Mouse (Mus musculus): ENCODE measurements around the gene Ino80b. TPM values are rescaled to one million over a fixed set of nuclear protein-coding genes. Genes with fewer than 3 reads are reported as not detected.

Ino80b gene
- polyA plus RNA-seq, 2 experiments: 14.7 to 35.9 TPM

- peaks cover 38% of the 10 kb centered on the region for H3K4me1 ChIP-seq (ENCODE audit: control insufficient read depth, insufficient read depth, low read length)
- no peak for TF ChIP-seq POLR2A (IDR thresholded peaks at IDR 0.05; ENCODE audit: borderline replicate concordance, extremely low read depth, insufficient read depth, insufficient read length)
- DNase-seq (ENCODE audit: low spot score) (no peak), ATAC-seq (ENCODE audit: low FRiP score, low read depth) (no peak)
- H3K4me2 ChIP-seq (replicated peaks; ENCODE audit: low read depth, low read length, severe bottlenecking): peak overlapping the region; percentile 55
- H3K27me3 ChIP-seq (ENCODE audit: control insufficient read depth, insufficient read depth, low read length): no peaks in the 10 kb centered on the region
- 40% methylated on average over 4 of the region's 4 CpGs for WGBS
- no peak overlapping the region for H3K27ac ChIP-seq (replicated peaks; ENCODE audit: low read depth, low read length)
- H3K4me3 ChIP-seq (replicated peaks; ENCODE audit: low read length): peak overlapping the region; percentile 23; the same call in 1 of the 2 replicates
- H3K9ac ChIP-seq (ENCODE audit: low read depth, low read length, severe bottlenecking): peak overlapping the region; percentile 51
- H3K9me3 ChIP-seq (ENCODE audit: control insufficient read depth, low read length): no peaks in the 10 kb centered on the region
- peaks cover 21% of the 10 kb centered on the region for H3K36me3 ChIP-seq (ENCODE audit: control insufficient read depth, insufficient read depth, low read length)
Measured at GRCm38 (mm10) chr6:83141636-83142035, 16.4 kb upstream of the Ino80b start.

GRCm38 (mm10) chr6:83140044-83140443, 14.8 kb upstream of the Ino80b start:
- H3K27ac ChIP-seq (replicated peaks; ENCODE audit: low read depth, low read length): no peak overlapping the region
- 0 out of 2 replicates have a peak overlapping the region, but pooled peaks have one; percentile 90 for H3K4me2 ChIP-seq (replicated peaks; ENCODE audit: low read depth, low read length, severe bottlenecking)
- no peaks in the 10 kb centered on the region for H3K9me3 ChIP-seq (ENCODE audit: control insufficient read depth, low read length)
- peaks cover 11% of the 10 kb centered on the region for H3K36me3 ChIP-seq (ENCODE audit: control insufficient read depth, insufficient read depth, low read length)
- 86% methylated on average over 8 of the region's 8 CpGs for WGBS
- ATAC-seq (ENCODE audit: low FRiP score, low read depth): no peak
- no peak overlapping the region for H3K4me3 ChIP-seq (replicated peaks; ENCODE audit: low read length)
- no peak for TF ChIP-seq POLR2A (IDR thresholded peaks at IDR 0.05; ENCODE audit: borderline replicate concordance, extremely low read depth, insufficient read depth, insufficient read length)
- peaks cover 46% of the 10 kb centered on the region for H3K4me1 ChIP-seq (ENCODE audit: control insufficient read depth, insufficient read depth, low read length)
- DNase-seq (ENCODE audit: low spot score): no peak
- no peak overlapping the region for H3K9ac ChIP-seq (ENCODE audit: low read depth, low read length, severe bottlenecking)
- no peaks in the 10 kb centered on the region for H3K27me3 ChIP-seq (ENCODE audit: control insufficient read depth, insufficient read depth, low read length)

GRCm38 (mm10) chr6:83138056-83138455, 12.8 kb upstream of the Ino80b start:
- DNase-seq (ENCODE audit: low spot score) (peak; percentile 55), ATAC-seq (ENCODE audit: low FRiP score, low read depth) (peak; percentile 23; the same call in 1 of the 2 replicates)
- no peaks in the 10 kb centered on the region for H3K27me3 ChIP-seq (ENCODE audit: control insufficient read depth, insufficient read depth, low read length)
- H3K36me3 ChIP-seq (ENCODE audit: control insufficient read depth, insufficient read depth, low read length): peaks cover 6% of the 10 kb centered on the region
- H3K4me3 ChIP-seq (replicated peaks; ENCODE audit: low read length): peak overlapping the region; percentile 61
- peaks cover 50% of the 10 kb centered on the region for H3K4me1 ChIP-seq (ENCODE audit: control insufficient read depth, insufficient read depth, low read length)
- TF ChIP-seq POLR2A (IDR thresholded peaks at IDR 0.05; ENCODE audit: borderline replicate concordance, extremely low read depth, insufficient read depth, insufficient read length): no peak
- under 1% methylated on average over 11 of the region's 11 CpGs for WGBS
- peak overlapping the region; percentile 100 for H3K27ac ChIP-seq (replicated peaks; ENCODE audit: low read depth, low read length)
- peak overlapping the region; percentile 90 for H3K4me2 ChIP-seq (replicated peaks; ENCODE audit: low read depth, low read length, severe bottlenecking)
- H3K9me3 ChIP-seq (ENCODE audit: control insufficient read depth, low read length): no peaks in the 10 kb centered on the region
- peak overlapping the region; percentile 90 for H3K9ac ChIP-seq (ENCODE audit: low read depth, low read length, severe bottlenecking)

- no peak for TF ChIP-seq POLR2A (IDR thresholded peaks at IDR 0.05; ENCODE audit: borderline replicate concordance, extremely low read depth, insufficient read depth, insufficient read length)
- WGBS: 0% methylated on average over 12 of the region's 12 CpGs
- no peaks in the 10 kb centered on the region for H3K9me3 ChIP-seq (ENCODE audit: control insufficient read depth, low read length)
- peak overlapping the region; percentile 90 for H3K4me2 ChIP-seq (replicated peaks; ENCODE audit: low read depth, low read length, severe bottlenecking)
- peak overlapping the region; percentile 90 for H3K9ac ChIP-seq (ENCODE audit: low read depth, low read length, severe bottlenecking)
- ATAC-seq (ENCODE audit: low FRiP score, low read depth): peak; percentile 86
- peak overlapping the region; percentile 100 for H3K27ac ChIP-seq (replicated peaks; ENCODE audit: low read depth, low read length)
- no peaks in the 10 kb centered on the region for H3K27me3 ChIP-seq (ENCODE audit: control insufficient read depth, insufficient read depth, low read length)
- H3K36me3 ChIP-seq (ENCODE audit: control insufficient read depth, insufficient read depth, low read length): peaks cover 6% of the 10 kb centered on the region
- peak; percentile 90 for DNase-seq (ENCODE audit: low spot score)
- peak overlapping the region; percentile 61 for H3K4me3 ChIP-seq (replicated peaks; ENCODE audit: low read length)
- peaks cover 46% of the 10 kb centered on the region for H3K4me1 ChIP-seq (ENCODE audit: control insufficient read depth, insufficient read depth, low read length)
Measured at GRCm38 (mm10) chr6:83137576-83137950, 12.3 kb upstream of the Ino80b start.

GRCm38 (mm10) chr6:83136881-83137575, 11.8 kb upstream of the Ino80b start:
- H3K36me3 ChIP-seq (ENCODE audit: control insufficient read depth, insufficient read depth, low read length): peaks cover 3% of the 10 kb centered on the region
- no peaks in the 10 kb centered on the region for H3K9me3 ChIP-seq (ENCODE audit: control insufficient read depth, low read length)
- peaks cover 41% of the 10 kb centered on the region for H3K4me1 ChIP-seq (ENCODE audit: control insufficient read depth, insufficient read depth, low read length)
- H3K4me2 ChIP-seq (replicated peaks; ENCODE audit: low read depth, low read length, severe bottlenecking): peak overlapping the region; percentile 90
- DNase-seq (ENCODE audit: low spot score) (peak; percentile 89), ATAC-seq (ENCODE audit: low FRiP score, low read depth) (peak; percentile 88)
- peak overlapping the region; percentile 100 for H3K27ac ChIP-seq (replicated peaks; ENCODE audit: low read depth, low read length)
- WGBS: under 1% methylated on average over 21 of the region's 26 CpGs
- peak; percentile 80; the same call in 1 of the 2 replicates for TF ChIP-seq POLR2A (IDR thresholded peaks at IDR 0.05; ENCODE audit: borderline replicate concordance, extremely low read depth, insufficient read depth, insufficient read length)
- peak overlapping the region; percentile 90 for H3K9ac ChIP-seq (ENCODE audit: low read depth, low read length, severe bottlenecking)
- peak overlapping the region; percentile 61 for H3K4me3 ChIP-seq (replicated peaks; ENCODE audit: low read length)
- no peaks in the 10 kb centered on the region for H3K27me3 ChIP-seq (ENCODE audit: control insufficient read depth, insufficient read depth, low read length)

Measured in limb, embryonic 14.5 days (tissue).